Mouse (Mus musculus) lung, embryonic 15.5 days (tissue): Measurements from ENCODE around the gene Slc25a30. TPM values are rescaled to one million over a fixed set of nuclear protein-coding genes. Genes with fewer than 3 reads are reported as not detected.
A peak's percentile ranks its signal among the peaks of the same experiment; 100 is the strongest.

Experiments used
- ATAC-seq: fragments of 200-750 bp; cut with Nextera tagmentation; 2 replicates; pipeline ENCODE4 v1.8.0; 2017; ENCODE audit warnings: moderate number of reproducible peaks, borderline replicate concordance; ENCODE audit not compliant: low FRiP score, low TSS enrichment; ENCODE audit errors: extremely low read depth
- H3K27ac ChIP-seq: fragments of 300-500 bp; sonication (generic); 2 replicates; pipeline ENCODE4 v1.5.1; 2015; ENCODE audit warnings: moderate library complexity, mild to moderate bottlenecking, inconsistent platforms
- H3K27me3 ChIP-seq: fragments of 300-500 bp; sonication (generic); 2 replicates; pipeline ENCODE4 v1.6.1; 2015; ENCODE audit warnings: inconsistent platforms
- H3K36me3 ChIP-seq: fragments of 300-500 bp; sonication (generic); 2 replicates; pipeline ENCODE4 v1.6.1; 2015; ENCODE audit warnings: inconsistent platforms
- H3K4me1 ChIP-seq: fragments of 300-500 bp; sonication (generic); 2 replicates; pipeline ENCODE4 v1.6.1; 2015; ENCODE audit warnings: inconsistent platforms
- H3K4me2 ChIP-seq: fragments of 300-500 bp; sonication (generic); 2 replicates; pipeline ENCODE4 v1.6.1; 2015; ENCODE audit warnings: inconsistent platforms, mild to moderate bottlenecking, moderate library complexity
- H3K4me3 ChIP-seq: fragments of 300-500 bp; sonication (generic); 2 replicates; pipeline ENCODE4 v1.5.1; 2015; ENCODE audit warnings: mild to moderate bottlenecking, inconsistent platforms
- H3K9ac ChIP-seq: fragments of 300-500 bp; sonication (generic); 2 replicates; pipeline ENCODE4 v1.6.1; 2015; ENCODE audit warnings: inconsistent platforms
- H3K9me3 ChIP-seq: fragments of 300-500 bp; sonication (generic); 2 replicates; pipeline ENCODE4 v1.6.1; 2016; ENCODE audit warnings: inconsistent platforms
- WGBS: fragments of 180-500 bp; shearing (Covaris S2); methylation state at CpG from one replicate; pipeline ENCODE4 v1.1.7; 2015; 5-methylcytosine and 5-hydroxymethylcytosine counted together
- polyA plus RNA-seq: library from polyadenylated mRNA; unstranded; fragments of >200 nt; fragmentation: Nextera tagmentation; extraction: Ambion mirVana; gene quantifications from 2 replicates; pipeline ENCODE4 v1.2.1, GENCODE M21; 2015

The Slc25a30 gene
- polyA plus RNA-seq, 1 experiment from 2014 or later: 3.6 TPM

DNA sequence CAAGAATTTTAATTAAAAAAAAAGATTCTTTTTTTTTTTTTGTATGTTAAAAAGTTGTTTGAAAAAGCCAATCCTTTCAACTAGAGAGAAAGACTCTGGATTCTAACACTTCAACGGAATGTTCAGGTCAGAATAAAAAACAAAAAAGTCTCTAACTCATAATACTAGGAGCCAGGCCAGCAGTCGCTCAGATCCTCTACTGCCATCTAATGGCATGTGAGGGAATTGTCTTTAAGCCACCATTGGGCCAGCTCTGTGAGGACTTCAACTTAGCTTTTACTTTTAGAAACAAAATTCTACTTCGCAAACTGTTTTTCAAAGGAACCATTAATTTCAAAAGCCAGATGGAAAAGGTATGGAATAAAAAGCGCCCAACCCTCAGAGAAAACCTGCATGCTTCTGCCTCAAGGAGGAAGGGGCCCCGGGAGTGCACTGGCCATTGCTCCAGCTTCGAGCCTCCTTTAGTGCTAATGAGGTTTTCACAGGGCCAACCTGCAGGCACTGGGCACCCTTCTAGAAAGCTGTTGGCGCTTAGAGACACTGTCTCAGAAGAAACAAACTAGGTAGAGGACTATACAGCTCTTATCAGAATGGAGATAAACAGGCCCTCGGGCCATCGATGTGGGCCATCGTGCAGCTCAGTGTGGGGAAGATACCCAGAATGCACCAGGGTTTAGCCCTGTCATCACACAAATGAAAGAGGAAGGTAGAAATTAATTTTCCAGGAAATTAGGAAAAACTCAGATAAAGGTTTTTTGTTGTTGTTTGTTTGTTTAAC is 25.6 kb downstream of the Slc25a30 start:
- WGBS: 54% methylated on average over 10 of the region's 10 CpGs
- no peak for ATAC-seq

DNA sequence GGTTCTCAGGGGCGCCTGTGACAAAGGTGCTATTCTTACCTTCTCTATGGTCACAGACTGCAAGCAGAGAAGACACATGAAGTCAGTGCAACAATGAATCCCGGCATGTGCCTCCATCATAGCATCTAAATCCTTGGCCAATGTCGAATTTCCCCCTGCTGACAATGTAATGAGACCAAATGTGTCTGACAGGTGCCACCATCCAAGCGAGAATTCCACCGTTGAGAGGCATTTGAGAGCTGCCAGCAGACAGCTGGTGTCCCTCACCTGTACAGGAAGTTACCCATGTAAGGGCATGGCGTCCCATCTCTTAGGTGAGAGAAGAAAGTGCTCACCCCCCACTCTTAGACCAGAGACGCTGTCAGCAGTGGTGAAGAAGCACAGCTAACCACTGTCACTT is 28.4 kb downstream of the Slc25a30 start:
- 66% methylated on average over 7 of the region's 7 CpGs for WGBS
- Histone ChIP-seq H3K9ac (no peak overlapping the region), H3K4me2 (no peak overlapping the region), H3K4me1 (peaks cover 2% of the 10 kb centered on the region; the same call in 1 of the 2 replicates), H3K36me3 (no peaks in the 10 kb centered on the region), H3K27me3 (no peaks in the 10 kb centered on the region), H3K27ac (no peak overlapping the region), H3K9me3 (no peaks in the 10 kb centered on the region), H3K4me3 (no peak overlapping the region)
- no peak for ATAC-seq

More for the DNA sequence above, 25.6 kb downstream of the Slc25a30 start:
- no peaks in the 10 kb centered on the region for H3K27me3 ChIP-seq
- no peak overlapping the region for H3K4me3 ChIP-seq
- no peaks in the 10 kb centered on the region for H3K4me1 ChIP-seq
- H3K9ac ChIP-seq: no peak overlapping the region
- H3K9me3 ChIP-seq: no peaks in the 10 kb centered on the region
- no peak overlapping the region for H3K27ac ChIP-seq
- H3K4me2 ChIP-seq: no peak overlapping the region
- no peaks in the 10 kb centered on the region for H3K36me3 ChIP-seq

- no peaks in the 10 kb centered on the region for H3K27me3 ChIP-seq
- H3K4me3 ChIP-seq: no peak overlapping the region
- 68% methylated on average over 2 of the region's 2 CpGs for WGBS
- ATAC-seq: no peak
- no peak overlapping the region for H3K27ac ChIP-seq
- H3K4me2 ChIP-seq: no peak overlapping the region
- H3K9me3 ChIP-seq: no peaks in the 10 kb centered on the region
- no peaks in the 10 kb centered on the region for H3K36me3 ChIP-seq
- peaks cover 8% of the 10 kb centered on the region for H3K4me1 ChIP-seq
- H3K9ac ChIP-seq: no peak overlapping the region
Measured at GRCm38 (mm10) chr14:75757821-75758220, 29.0 kb downstream of the Slc25a30 start.

DNA sequence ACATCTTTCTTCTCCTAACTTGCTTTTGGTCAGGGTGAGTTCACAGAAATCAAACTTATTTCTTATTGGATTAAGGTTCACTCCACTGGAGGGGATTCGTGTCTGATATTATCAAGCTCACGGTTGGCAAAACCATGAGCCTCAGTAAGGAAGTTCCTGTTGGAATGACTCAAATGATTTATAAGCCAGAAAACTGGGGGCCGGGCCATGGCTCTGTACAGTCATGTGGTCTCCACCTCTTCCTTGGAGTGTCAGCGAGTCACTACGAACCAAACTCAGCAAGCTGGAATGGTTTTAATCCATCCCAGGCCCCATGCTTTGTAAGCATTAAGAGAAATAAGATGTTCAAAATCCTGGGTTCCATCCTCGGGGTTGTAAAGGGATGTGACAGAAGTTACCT is 29.9 kb downstream of the Slc25a30 start:
- peaks cover 16% of the 10 kb centered on the region for H3K4me1 ChIP-seq
- no peaks in the 10 kb centered on the region for H3K36me3 ChIP-seq
- H3K4me3 ChIP-seq: no peak overlapping the region
- WGBS: 76% methylated on average over 6 of the region's 6 CpGs
- H3K9me3 ChIP-seq: no peaks in the 10 kb centered on the region
- H3K9ac ChIP-seq: no peak overlapping the region
- no peak overlapping the region for H3K4me2 ChIP-seq
- ATAC-seq: no peak
- H3K27me3 ChIP-seq: no peaks in the 10 kb centered on the region
- no peak overlapping the region for H3K27ac ChIP-seq

DNA sequence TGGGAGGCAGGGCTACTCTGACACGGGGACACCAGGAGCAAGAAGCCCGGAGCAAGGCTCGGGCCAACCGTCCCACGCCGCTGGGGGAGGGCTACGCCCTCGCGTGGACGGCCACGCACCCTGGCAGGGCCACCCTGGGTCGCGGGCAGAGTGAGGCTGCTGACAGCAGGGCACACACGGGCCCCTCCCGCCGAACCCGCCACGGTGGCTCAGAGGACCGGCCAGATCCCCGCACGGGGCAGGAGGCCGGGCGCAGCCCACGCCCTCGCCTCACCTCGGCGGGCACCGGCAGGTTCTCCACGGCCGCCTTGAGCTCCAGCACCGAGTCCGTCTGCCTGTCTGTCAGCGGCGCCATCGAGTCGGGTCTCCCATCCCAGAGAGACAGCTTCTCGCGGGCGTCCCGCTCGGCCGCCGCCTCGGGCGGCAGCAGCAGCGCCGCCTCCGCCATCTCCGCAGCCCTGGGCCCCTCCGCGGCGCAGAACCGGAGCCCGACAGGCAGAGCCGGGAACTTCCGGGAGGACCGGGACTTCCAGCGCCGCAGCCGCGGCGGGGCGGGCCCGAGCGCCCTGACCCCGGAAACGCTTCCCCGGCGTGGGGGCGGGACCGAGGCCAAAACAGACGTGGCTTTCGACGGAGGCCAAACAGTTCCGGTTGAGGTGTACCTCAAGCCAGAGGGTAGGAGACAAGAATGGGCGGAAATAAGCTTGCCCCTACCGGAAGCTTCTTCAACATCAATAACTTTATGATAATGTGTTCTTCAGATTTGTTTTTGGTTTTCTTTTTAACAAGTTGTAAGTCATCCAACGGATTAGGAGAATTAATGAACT is 32.6 kb downstream of the Slc25a30 start, which contains the start of gene Cog3:
Gene Cog3, minus strand, starts transcription at position 527 of the 827 bp plus-strand sequence.
- WGBS: under 1% methylated on average over 78 of the region's 78 CpGs
- Histone ChIP-seq H3K4me1 (peaks cover 16% of the 10 kb centered on the region), H3K27ac (peak within 1 kb of the TSS; percentile 87), H3K4me2 (peak within 1 kb of the TSS; percentile 62), H3K27me3 (no peaks in the 10 kb centered on the region), H3K9ac (peak within 1 kb of the TSS; percentile 90), H3K4me3 (peak within 1 kb of the TSS; percentile 94), H3K36me3 (no peaks in the 10 kb centered on the region), H3K9me3 (no peaks in the 10 kb centered on the region)
- ATAC-seq: peak; percentile 97

DNA sequence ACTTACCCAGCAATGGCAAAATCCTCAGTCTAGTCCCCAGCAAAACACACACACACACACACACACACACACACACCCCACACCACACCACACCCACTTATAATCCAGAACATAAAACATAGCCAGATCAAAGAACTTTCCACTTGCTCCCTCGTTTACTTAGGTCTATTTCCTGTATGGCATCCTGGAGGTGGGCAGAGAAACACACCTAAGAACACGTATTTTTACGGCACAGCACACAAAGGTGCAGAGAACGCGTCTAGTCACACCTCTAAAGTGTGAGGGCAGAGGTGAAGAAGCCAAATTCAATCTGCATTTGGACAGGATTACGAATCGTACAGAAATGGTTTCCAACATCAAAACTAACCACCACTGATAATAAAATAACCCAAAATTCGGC is 33.6 kb downstream of the Slc25a30 start:
- 38% methylated on average over 8 of the region's 8 CpGs for WGBS
- Histone ChIP-seq H3K27ac (no peak overlapping the region), H3K4me1 (peaks cover 16% of the 10 kb centered on the region), H3K27me3 (no peaks in the 10 kb centered on the region), H3K9ac (peak overlapping the region; percentile 90), H3K9me3 (no peaks in the 10 kb centered on the region), H3K36me3 (no peaks in the 10 kb centered on the region), H3K4me2 (peak overlapping the region; percentile 62), H3K4me3 (peak overlapping the region; percentile 94)
- ATAC-seq: no peak

GRCm38 (mm10) chr14:75751040-75751439 is 35.8 kb downstream of the Slc25a30 start:
- no peak overlapping the region for H3K27ac ChIP-seq
- ATAC-seq: no peak
- peaks cover 16% of the 10 kb centered on the region for H3K4me1 ChIP-seq

GRCm38 (mm10) chr14:75749123-75749522 is 37.7 kb downstream of the Slc25a30 start:
- peaks cover 21% of the 10 kb centered on the region for H3K36me3 ChIP-seq
- H3K4me1 ChIP-seq: peaks cover 16% of the 10 kb centered on the region
- WGBS: 89% methylated on average over 4 of the region's 4 CpGs
- no peak overlapping the region for H3K4me3 ChIP-seq
- H3K9me3 ChIP-seq: no peaks in the 10 kb centered on the region
- no peaks in the 10 kb centered on the region for H3K27me3 ChIP-seq
- no peak overlapping the region for H3K9ac ChIP-seq
- no peak overlapping the region for H3K4me2 ChIP-seq
- H3K27ac ChIP-seq: no peak overlapping the region
- ATAC-seq: no peak

More at GRCm38 (mm10) chr14:75751040-75751439, 35.8 kb downstream of the Slc25a30 start:
- Histone ChIP-seq H3K9ac (no peak overlapping the region), H3K27me3 (no peaks in the 10 kb centered on the region), H3K4me2 (no peak overlapping the region), H3K9me3 (no peaks in the 10 kb centered on the region), H3K36me3 (0 out of 2 replicates have a peak, but pooled peaks cover 11% of the 10 kb centered on the region), H3K4me3 (no peak overlapping the region)
- WGBS: 86% methylated on average over 4 of the region's 4 CpGs

GRCm38 (mm10) chr14:75747960-75748359 is 38.9 kb downstream of the Slc25a30 start:
- 86% methylated on average over 2 of the region's 2 CpGs for WGBS
- no peak overlapping the region for H3K4me3 ChIP-seq
- H3K9me3 ChIP-seq: no peaks in the 10 kb centered on the region
- H3K27me3 ChIP-seq: no peaks in the 10 kb centered on the region
- H3K4me1 ChIP-seq: peaks cover 10% of the 10 kb centered on the region
- no peak overlapping the region for H3K9ac ChIP-seq
- no peak for ATAC-seq
- H3K36me3 ChIP-seq: peaks cover 25% of the 10 kb centered on the region
- H3K27ac ChIP-seq: no peak overlapping the region
- no peak overlapping the region for H3K4me2 ChIP-seq

- Histone ChIP-seq H3K9ac (no peak overlapping the region), H3K36me3 (peaks cover 59% of the 10 kb centered on the region), H3K27ac (no peak overlapping the region), H3K9me3 (no peaks in the 10 kb centered on the region), H3K27me3 (no peaks in the 10 kb centered on the region), H3K4me2 (no peak overlapping the region), H3K4me1 (no peaks in the 10 kb centered on the region), H3K4me3 (no peak overlapping the region)
- ATAC-seq: no peak
- 74% methylated on average over 3 of the region's 3 CpGs for whole genome bisulfite sequencing
Measured at GRCm38 (mm10) chr14:75741904-75742303, 44.9 kb downstream of the Slc25a30 start.

GRCm38 (mm10) chr14:75735597-75735996 is 51.2 kb downstream of the Slc25a30 start:
- peaks cover 64% of the 10 kb centered on the region for H3K36me3 ChIP-seq
- 90% methylated on average over 3 of the region's 3 CpGs for WGBS
- no peaks in the 10 kb centered on the region for H3K27me3 ChIP-seq
- H3K27ac ChIP-seq: no peak overlapping the region
- ATAC-seq: no peak
- no peaks in the 10 kb centered on the region for H3K4me1 ChIP-seq
- H3K4me3 ChIP-seq: no peak overlapping the region
- H3K9me3 ChIP-seq: no peaks in the 10 kb centered on the region
- no peak overlapping the region for H3K4me2 ChIP-seq
- no peak overlapping the region for H3K9ac ChIP-seq

DNA sequence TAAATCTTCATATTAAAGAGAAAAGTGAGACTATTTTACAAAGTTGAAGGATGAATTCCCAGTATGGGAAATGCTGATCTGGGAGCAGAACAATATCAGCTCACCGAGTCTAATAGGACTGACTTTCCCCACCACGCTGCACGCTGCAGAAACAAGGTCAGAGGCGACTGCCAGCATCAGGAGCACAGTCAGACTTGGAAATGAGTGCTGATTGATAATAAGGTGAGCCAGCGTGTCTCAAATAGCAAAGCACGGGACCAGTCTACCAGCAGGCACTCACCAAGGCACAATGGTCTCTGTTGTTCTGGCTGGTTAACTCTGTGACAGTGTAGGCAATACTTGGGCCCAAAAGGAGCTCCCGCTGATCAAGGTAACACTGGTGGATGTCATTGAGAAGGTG is 54.2 kb downstream of the Slc25a30 start:
- Histone ChIP-seq H3K9ac (no peak overlapping the region), H3K9me3 (no peaks in the 10 kb centered on the region), H3K4me2 (no peak overlapping the region), H3K4me3 (no peak overlapping the region), H3K4me1 (no peaks in the 10 kb centered on the region), H3K27me3 (no peaks in the 10 kb centered on the region), H3K36me3 (peaks cover 71% of the 10 kb centered on the region), H3K27ac (no peak overlapping the region)
- WGBS: 92% methylated on average over 7 of the region's 7 CpGs
- no peak for ATAC-seq
